Mouse (Mus musculus): ENCODE measurements around the gene Crybb2.

DNA sequence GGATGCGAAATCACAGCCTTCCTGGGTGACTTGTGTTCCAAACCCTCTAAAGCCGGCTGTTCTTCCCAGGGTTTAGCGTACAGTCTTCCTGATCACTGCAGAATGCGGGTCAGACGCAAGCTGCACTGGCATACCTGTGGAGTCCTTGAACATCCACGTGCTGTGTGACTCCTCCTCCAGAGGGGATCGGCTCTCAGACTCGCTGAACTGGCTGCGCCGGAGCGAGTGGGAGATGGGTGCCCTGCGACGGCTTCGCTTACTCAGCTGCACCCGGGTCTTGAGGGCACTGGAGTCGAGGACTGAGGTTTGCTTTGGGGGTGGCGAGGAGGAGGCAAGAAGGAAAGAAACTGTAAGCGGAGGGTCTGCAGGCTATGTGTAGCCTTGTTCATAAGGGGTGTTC lies 25.5 kb upstream of the Crybb2 start:
- TF ChIP-seq CTCF (IDR thresholded peaks at IDR 0.05; ENCODE audit: extremely low read depth, insufficient read length, insufficient replicate concordance, low read depth, low read length) (no peak), POLR2A (IDR thresholded peaks at IDR 0.05; ENCODE audit: low read depth, low read length) (no peak)
